Mouse (Mus musculus): ENCODE measurements around the gene Tmem115. TPM values are rescaled to one million over a fixed set of nuclear protein-coding genes. Genes with fewer than 3 reads are reported as not detected.
A peak's percentile ranks its signal among the peaks of the same experiment; 100 is the strongest.

Gene Tmem115
- polyA plus RNA-seq, 1 experiment: 43.4 TPM

- no peaks in the 10 kb centered on the region for H3K36me3 ChIP-seq (ENCODE audit: control insufficient read depth, insufficient read depth)
- H3K79me2 ChIP-seq (ENCODE audit: control insufficient read depth, insufficient read depth): no peaks in the 10 kb centered on the region
- H3ac ChIP-seq (ENCODE audit: control insufficient read depth, insufficient read length): no peak overlapping the region
- TF ChIP-seq SRF (IDR thresholded peaks at IDR 0.05; ENCODE audit: control insufficient read depth, insufficient read length, low read depth) (no peak), MYOD1 (IDR thresholded peaks at IDR 0.05; ENCODE audit: control insufficient read depth in 1 of 3, insufficient read length in 2 of 3, low read depth in 2 of 3) (peak in 1 of 3 experiments; percentile 3)
- H3K4me2 ChIP-seq (ENCODE audit: low read depth): no peak overlapping the region
- peaks cover 44% of the 10 kb centered on the region for H3K27me3 ChIP-seq (ENCODE audit: control insufficient read depth, insufficient read depth, insufficient read length)
- no peak overlapping the region for H3K4me3 ChIP-seq
These were observed 32.9 kb upstream of the Tmem115 start for GRCm38 (mm10) chr9:107500708-107501286.

DNA sequence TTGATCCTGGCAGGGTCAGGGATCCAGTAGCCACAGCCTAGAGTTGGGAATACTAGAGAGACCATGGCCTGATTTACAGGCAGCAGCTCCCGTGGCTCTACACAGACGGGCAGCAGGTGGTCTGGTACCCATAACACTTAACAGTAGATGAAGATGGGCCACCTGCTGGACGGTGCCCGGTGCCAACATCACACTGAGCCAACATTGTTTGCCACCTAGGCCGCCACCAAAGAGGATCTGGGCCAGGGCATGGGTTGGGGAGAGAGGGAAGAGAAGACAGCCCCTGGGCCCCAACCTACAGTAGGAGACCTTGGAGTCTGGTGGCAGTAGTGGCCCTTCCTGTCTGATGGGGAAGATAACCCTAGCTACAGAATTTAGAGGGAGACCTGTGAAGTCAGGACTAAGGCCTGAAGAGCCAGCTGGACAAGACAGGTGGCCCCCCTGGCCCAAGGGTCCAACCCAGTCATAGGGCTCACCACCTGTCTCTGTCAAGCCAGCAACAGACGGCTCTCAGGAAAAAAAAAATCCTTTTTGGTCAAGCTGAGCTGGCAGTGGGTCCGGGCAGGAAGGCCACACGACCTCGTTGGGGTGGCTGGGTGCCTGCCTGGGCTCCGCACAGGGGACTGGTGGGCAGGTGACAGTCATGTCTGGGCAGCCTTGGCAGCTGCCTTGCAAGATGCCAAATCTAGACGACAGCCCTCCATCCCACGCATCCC lies 31.5 kb upstream of the Tmem115 start:
- Histone ChIP-seq H3ac (ENCODE audit: control insufficient read depth, insufficient read length) (no peak overlapping the region), H3K36me3 (ENCODE audit: control insufficient read depth, insufficient read depth) (no peaks in the 10 kb centered on the region), H3K4me3 (no peak overlapping the region), H3K4me2 (ENCODE audit: low read depth) (no peak overlapping the region), H3K79me2 (ENCODE audit: control insufficient read depth, insufficient read depth) (no peaks in the 10 kb centered on the region), H3K27me3 (ENCODE audit: control insufficient read depth, insufficient read depth, insufficient read length) (peaks cover 44% of the 10 kb centered on the region)
- TF ChIP-seq MYOD1 (IDR thresholded peaks at IDR 0.05; ENCODE audit: control insufficient read depth in 1 of 3, insufficient read length in 2 of 3, low read depth in 2 of 3) (peak in 2 of 3 experiments; percentile 11 to 83), MYOG (IDR thresholded peaks at IDR 0.05; ENCODE audit: control insufficient read depth in 1 of 3, insufficient read depth in 1 of 3, insufficient read length in 2 of 3, low read depth in 2 of 3) (peak in 1 of 3 experiments; percentile 36), SRF (IDR thresholded peaks at IDR 0.05; ENCODE audit: control insufficient read depth, insufficient read length, low read depth) (no peak), REST (IDR thresholded peaks at IDR 0.05; ENCODE audit: insufficient read depth, insufficient read length) (no peak)

DNA sequence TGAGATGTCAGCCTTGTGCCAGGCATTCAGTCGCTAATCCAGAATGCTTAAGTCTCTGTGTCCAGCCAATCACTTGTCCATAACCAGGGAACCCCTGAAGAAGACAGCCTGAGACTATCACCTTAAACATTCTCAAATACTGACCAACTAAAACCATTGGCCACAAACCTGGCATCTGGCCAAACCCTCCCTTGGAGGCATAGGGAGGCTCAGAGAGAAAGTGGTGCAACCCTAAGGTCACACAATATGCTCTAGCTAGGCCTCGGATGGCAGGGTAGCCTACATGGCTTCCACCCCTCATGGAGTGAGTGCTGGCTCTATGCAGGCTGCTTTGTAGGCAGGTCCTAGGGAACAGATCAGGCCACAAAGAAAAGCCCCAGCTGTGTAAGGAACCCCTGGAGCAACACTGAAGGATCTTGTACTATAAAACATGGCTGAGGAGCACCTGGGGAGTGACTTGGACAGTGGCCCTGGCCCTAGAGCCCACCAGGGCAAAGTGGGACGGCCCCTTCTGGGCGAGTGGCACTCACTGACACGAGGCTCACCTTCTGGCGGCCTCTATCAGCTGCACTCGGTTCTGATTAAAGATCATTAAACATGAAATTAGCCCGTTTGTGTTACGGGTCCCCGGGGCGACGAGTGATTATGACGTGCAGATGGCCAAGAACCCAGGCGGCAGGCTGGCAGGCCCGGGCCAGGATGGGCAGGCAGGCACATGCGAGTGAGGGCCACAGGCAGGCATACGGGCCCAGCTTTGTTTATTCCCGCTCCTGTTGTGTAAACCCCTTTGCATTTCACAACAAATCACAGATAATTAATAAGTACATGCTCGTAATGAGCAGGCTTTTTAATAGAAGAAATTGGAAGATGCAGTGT lies 28.8 kb upstream of the Tmem115 start:
- Histone ChIP-seq H3K4me3 (no peak overlapping the region), H3K27me3 (ENCODE audit: control insufficient read depth, insufficient read depth, insufficient read length) (peaks cover 43% of the 10 kb centered on the region), H3ac (ENCODE audit: control insufficient read depth, insufficient read length) (no peak overlapping the region), H3K4me2 (ENCODE audit: low read depth) (no peak overlapping the region), H3K79me2 (ENCODE audit: control insufficient read depth, insufficient read depth) (no peaks in the 10 kb centered on the region), H3K36me3 (ENCODE audit: control insufficient read depth, insufficient read depth) (no peaks in the 10 kb centered on the region)
- no peak for TF ChIP-seq CEBPB (IDR thresholded peaks at IDR 0.05; ENCODE audit: insufficient read depth, poor library complexity, severe bottlenecking)
- TF ChIP-seq POLR2AphosphoS2 (IDR thresholded peaks at IDR 0.05; ENCODE audit: insufficient read length, low read depth): no peak
- TF ChIP-seq USF1 (IDR thresholded peaks at IDR 0.05; ENCODE audit: low read depth): no peak
- no peak for TF ChIP-seq SRF (IDR thresholded peaks at IDR 0.05; ENCODE audit: control insufficient read depth, insufficient read length, low read depth)
- no peak for TF ChIP-seq MYOD1 (IDR thresholded peaks at IDR 0.05; ENCODE audit: control insufficient read depth in 1 of 3, insufficient read length in 2 of 3, low read depth in 2 of 3)
- TF ChIP-seq E2F4 (IDR thresholded peaks at IDR 0.05; ENCODE audit: insufficient read depth): no peak
- TF ChIP-seq MAX (IDR thresholded peaks at IDR 0.05; ENCODE audit: low read depth): no peak

GRCm38 (mm10) chr9:107508266-107508665 lies 25.5 kb upstream of the Tmem115 start:
- peaks cover 64% of the 10 kb centered on the region for H3K27me3 ChIP-seq (ENCODE audit: control insufficient read depth, insufficient read depth, insufficient read length)
- no peak overlapping the region for H3K4me2 ChIP-seq (ENCODE audit: low read depth)
- no peaks in the 10 kb centered on the region for H3K79me2 ChIP-seq (ENCODE audit: control insufficient read depth, insufficient read depth)
- H3K4me3 ChIP-seq: no peak overlapping the region
- H3K36me3 ChIP-seq (ENCODE audit: control insufficient read depth, insufficient read depth): no peaks in the 10 kb centered on the region
- H3ac ChIP-seq (ENCODE audit: control insufficient read depth, insufficient read length): no peak overlapping the region
- TF ChIP-seq MAX (IDR thresholded peaks at IDR 0.05; ENCODE audit: low read depth) (no peak), TCF12 (IDR thresholded peaks at IDR 0.05; ENCODE audit: insufficient read depth, poor library complexity, severe bottlenecking) (no peak), MYOD1 (IDR thresholded peaks at IDR 0.05; ENCODE audit: control insufficient read depth in 1 of 3, insufficient read length in 2 of 3, low read depth in 2 of 3) (no peak), TCF3 (IDR thresholded peaks at IDR 0.05; ENCODE audit: insufficient read length, low read depth) (no peak), SRF (IDR thresholded peaks at IDR 0.05; ENCODE audit: control insufficient read depth, insufficient read length, low read depth) (no peak), E2F4 (IDR thresholded peaks at IDR 0.05; ENCODE audit: insufficient read depth) (no peak), REST (IDR thresholded peaks at IDR 0.05; ENCODE audit: insufficient read depth, insufficient read length) (no peak), USF1 (IDR thresholded peaks at IDR 0.05; ENCODE audit: low read depth) (no peak), POLR2AphosphoS2 (IDR thresholded peaks at IDR 0.05; ENCODE audit: insufficient read length, low read depth) (no peak), MYOG (IDR thresholded peaks at IDR 0.05; ENCODE audit: control insufficient read depth in 1 of 3, insufficient read depth in 1 of 3, insufficient read length in 2 of 3, low read depth in 2 of 3) (no peak), POLR2A (IDR thresholded peaks at IDR 0.05; ENCODE audit: insufficient read length, low read depth) (no peak)
